Mouse (Mus musculus) small intestine, adult 2 months (tissue): ENCODE results near the gene Aen.

Experiments
- CTCF ChIP-seq: fragments of 200-500 bp; IDR thresholded peaks from 2 replicates; pipeline ENCODE4 v1.5.1; 2012; ENCODE audit warnings: low read depth, mild to moderate bottlenecking, control low read depth, inconsistent platforms, low read length, moderate library complexity, mixed read lengths; ENCODE audit not compliant: insufficient replicate concordance, insufficient read length; ENCODE audit errors: extremely low read depth
- POLR2A ChIP-seq: fragments of 200-500 bp; IDR thresholded peaks from 2 replicates; pipeline ENCODE4 v1.6.1; 2012; ENCODE audit warnings: low read depth, mild to moderate bottlenecking, control low read depth, inconsistent platforms, low read length, moderate library complexity

DNA sequence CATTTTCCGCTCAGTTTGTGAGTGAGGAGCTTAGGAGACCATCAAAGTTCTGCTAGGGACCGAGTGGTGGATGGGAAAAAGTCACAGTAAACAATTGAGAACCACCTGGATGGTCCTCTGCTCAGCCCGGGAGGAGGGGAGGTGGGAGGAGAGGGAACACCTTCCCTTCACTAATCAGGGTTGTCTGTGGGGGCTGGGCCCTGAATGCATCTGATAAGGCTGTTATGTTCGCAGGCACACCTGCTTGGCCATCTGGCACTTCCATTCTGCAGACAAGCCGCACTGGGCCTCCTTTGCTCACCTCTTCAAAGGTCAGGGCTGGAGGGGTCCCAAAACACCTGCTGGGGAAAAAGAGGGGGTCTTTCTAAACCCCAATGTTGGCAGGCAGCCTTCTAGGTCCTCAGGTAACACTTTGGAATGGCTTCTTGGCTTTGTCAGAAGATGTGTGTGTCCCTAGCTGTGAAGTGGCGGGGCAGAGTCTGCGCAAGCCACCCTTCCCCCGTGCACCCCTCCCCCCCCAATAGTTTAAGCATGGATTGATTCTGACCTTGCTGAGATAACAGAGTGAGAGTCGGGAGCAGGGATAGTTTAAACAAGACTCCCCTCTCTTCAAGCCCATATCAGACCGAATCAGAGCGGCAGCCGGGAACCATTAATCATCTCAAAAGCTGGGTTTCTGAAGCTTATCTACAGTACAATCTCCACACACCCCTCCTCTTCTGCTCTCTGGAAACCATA, 30.3 kb upstream of the Aen start:
- no peak for TF ChIP-seq POLR2A
- no peak for TF ChIP-seq CTCF
